In genomic region chr12:67914603-67915002, GRCm38 (mm10) we compare ENCODE assay signal across 25 mouse cellular contexts.
A peak's percentile ranks its signal among the peaks of the same experiment; 100 is the strongest.
DNase-seq lines count a peak whose midpoint lies in the region; ATAC-seq lines count a peak whose summit lies in the region.
"Had no signal": no experiment of that assay in that cellular context is flagged by ENCODE, and none has a peak within 500 bp of the region (broad histone marks: within the 10 kb centered on the region; RNA-seq: fewer than 3 reads in every experiment).

No protein-coding gene starts in this region.

- ATAC-seq in hindbrain, embryonic 13.5 days (ENCODE audit: low FRiP score) = peak; percentile 90
- no peak; the same call in 1 of the 2 replicates for ATAC-seq in hindbrain, embryonic 11.5 days (ENCODE audit: low FRiP score)
- peak; percentile 83 for ATAC-seq in hindbrain, embryonic 15.5 days (ENCODE audit: low FRiP score, low read depth)
- peak; percentile 90 for ATAC-seq in neural tube, embryonic 14.5 days (ENCODE audit: low read depth)
- ATAC-seq: activated CD4-positive, CD25-positive, alpha-beta regulatory T cell, adult 4 months had no signal

- H3K36me3 ChIP-seq in hindbrain, embryonic 13.5 days = no peaks in the 10 kb centered on the region
- H3K36me3 ChIP-seq in hindbrain, embryonic 11.5 days (ENCODE audit: control insufficient read depth, insufficient read depth, low read length) = no peaks in the 10 kb centered on the region
- no peaks in the 10 kb centered on the region for H3K36me3 ChIP-seq in hindbrain, embryonic 15.5 days
- H3K36me3 ChIP-seq in neural tube, embryonic 14.5 days (ENCODE audit: control insufficient read depth, insufficient read depth, low read length) = no peaks in the 10 kb centered on the region
- H3K36me3 ChIP-seq: embryonic facial prominence, embryonic 13.5 days; heart, embryonic 15.5 days; limb, embryonic 13.5 days; liver, embryonic 13.5 days had no signal

- H3K4me3 ChIP-seq in hindbrain, embryonic 13.5 days = no peak overlapping the region
- no peak overlapping the region for H3K4me3 ChIP-seq in hindbrain, embryonic 11.5 days (ENCODE audit: low read depth, low read length)
- H3K4me3 ChIP-seq in hindbrain, embryonic 15.5 days = no peak overlapping the region
- no peak overlapping the region for H3K4me3 ChIP-seq in neural tube, embryonic 14.5 days (ENCODE audit: low read depth, low read length)
- H3K4me3 ChIP-seq: embryonic facial prominence, embryonic 13.5 days; heart, embryonic 15.5 days; layer of hippocampus, adult 2 months; limb, embryonic 13.5 days; liver, embryonic 13.5 days had no signal

- H3K4me1 ChIP-seq in hindbrain, embryonic 13.5 days (replicated peaks) = no peaks in the 10 kb centered on the region; the same call in 1 of the 2 replicates
- no peaks in the 10 kb centered on the region for H3K4me1 ChIP-seq in hindbrain, embryonic 11.5 days (replicated peaks; ENCODE audit: control insufficient read depth, insufficient read depth, low read length)
- H3K4me1 ChIP-seq in hindbrain, embryonic 15.5 days (replicated peaks) = no peaks in the 10 kb centered on the region
- H3K4me1 ChIP-seq in neural tube, embryonic 14.5 days (ENCODE audit: control insufficient read depth, insufficient read depth, low read length) = 0 out of 2 replicates have a peak, but pooled peaks cover 2% of the 10 kb centered on the region
- H3K4me1 ChIP-seq: embryonic facial prominence, embryonic 13.5 days; heart, embryonic 15.5 days; limb, embryonic 13.5 days; liver, embryonic 13.5 days had no signal

- DNase-seq in hindbrain, embryonic 11.5 days (ENCODE audit: low spot score) = no peak
- DNase-seq in mesoderm, embryonic 11.5 days (ENCODE audit: low read depth, low spot score) = peak; percentile 1
- DNase-seq in layer of hippocampus, postnatal 25 days (ENCODE audit: extremely low spot score in 1 of 2, low spot score in 1 of 2) = no peak
- no peak for DNase-seq in gastrocnemius, adult 18-20 months (ENCODE audit: low spot score)
- DNase-seq: adrenal gland, adult 8-10 months; cerebellum, adult 2 months; cerebellum, postnatal 25 days; heart, postnatal 36 days; kidney, adult 9 months; kidney, postnatal 14 days; liver, embryonic 13.5 days; lung, adult 2 months; lung, postnatal 14 days; right cerebral cortex, postnatal 14 days; thymus, adult 2 months; thymus, postnatal 4 days had no signal

- no peak overlapping the region for H3K9ac ChIP-seq in hindbrain, embryonic 13.5 days
- no peak overlapping the region for H3K9ac ChIP-seq in hindbrain, embryonic 11.5 days (ENCODE audit: low read depth, low read length)
- no peak overlapping the region for H3K9ac ChIP-seq in hindbrain, embryonic 15.5 days
- H3K9ac ChIP-seq in neural tube, embryonic 14.5 days (replicated peaks; ENCODE audit: low read depth, low read length) = no peak overlapping the region
- H3K9ac ChIP-seq: embryonic facial prominence, embryonic 13.5 days; heart, embryonic 15.5 days; limb, embryonic 13.5 days; liver, embryonic 13.5 days had no signal

- H3K27me3 ChIP-seq in hindbrain, embryonic 13.5 days = no peaks in the 10 kb centered on the region
- no peaks in the 10 kb centered on the region for H3K27me3 ChIP-seq in hindbrain, embryonic 11.5 days (ENCODE audit: control insufficient read depth, insufficient read depth, low read length)
- H3K27me3 ChIP-seq in hindbrain, embryonic 15.5 days = no peaks in the 10 kb centered on the region
- H3K27me3 ChIP-seq in neural tube, embryonic 14.5 days (ENCODE audit: control insufficient read depth, insufficient read depth, low read length) = no peaks in the 10 kb centered on the region
- H3K27me3 ChIP-seq: embryonic facial prominence, embryonic 13.5 days; heart, embryonic 15.5 days; limb, embryonic 13.5 days; liver, embryonic 13.5 days had no signal

- WGBS in hindbrain, embryonic 13.5 days = 33% methylated on average over 4 of the region's 4 CpGs
- 72% methylated on average over 4 of the region's 4 CpGs for WGBS in hindbrain, embryonic 11.5 days
- 32% methylated on average over 4 of the region's 4 CpGs for WGBS in hindbrain, embryonic 15.5 days
- 35% methylated on average over 4 of the region's 4 CpGs for WGBS in neural tube, embryonic 14.5 days

- no peak overlapping the region for H3K4me2 ChIP-seq in hindbrain, embryonic 13.5 days
- no peak overlapping the region for H3K4me2 ChIP-seq in hindbrain, embryonic 11.5 days (replicated peaks; ENCODE audit: low read depth, low read length)
- no peak overlapping the region for H3K4me2 ChIP-seq in hindbrain, embryonic 15.5 days
- no peak overlapping the region for H3K4me2 ChIP-seq in neural tube, embryonic 14.5 days (ENCODE audit: low read depth, low read length)
- H3K4me2 ChIP-seq: embryonic facial prominence, embryonic 13.5 days; heart, embryonic 15.5 days; limb, embryonic 13.5 days; liver, embryonic 13.5 days had no signal

- no peaks in the 10 kb centered on the region for H3K9me3 ChIP-seq in hindbrain, embryonic 13.5 days
- H3K9me3 ChIP-seq in hindbrain, embryonic 11.5 days (ENCODE audit: control insufficient read depth, low read length) = no peaks in the 10 kb centered on the region
- no peaks in the 10 kb centered on the region for H3K9me3 ChIP-seq in hindbrain, embryonic 15.5 days
- H3K9me3 ChIP-seq in neural tube, embryonic 14.5 days (ENCODE audit: control insufficient read depth, low read length) = no peaks in the 10 kb centered on the region
- H3K9me3 ChIP-seq: embryonic facial prominence, embryonic 13.5 days; heart, embryonic 15.5 days; limb, embryonic 13.5 days; liver, embryonic 13.5 days had no signal

- H3K27ac ChIP-seq in hindbrain, embryonic 13.5 days = no peak overlapping the region
- no peak overlapping the region for H3K27ac ChIP-seq in hindbrain, embryonic 11.5 days (ENCODE audit: low read depth, low read length)
- no peak overlapping the region for H3K27ac ChIP-seq in hindbrain, embryonic 15.5 days (replicated peaks)
- H3K27ac ChIP-seq in neural tube, embryonic 14.5 days (ENCODE audit: low read depth, low read length) = no peak overlapping the region
- H3K27ac ChIP-seq: embryonic facial prominence, embryonic 13.5 days; heart, embryonic 15.5 days; layer of hippocampus, adult 2 months; limb, embryonic 13.5 days; liver, embryonic 13.5 days; stomach, postnatal 0 days had no signal
